In the genomic region with DNA sequence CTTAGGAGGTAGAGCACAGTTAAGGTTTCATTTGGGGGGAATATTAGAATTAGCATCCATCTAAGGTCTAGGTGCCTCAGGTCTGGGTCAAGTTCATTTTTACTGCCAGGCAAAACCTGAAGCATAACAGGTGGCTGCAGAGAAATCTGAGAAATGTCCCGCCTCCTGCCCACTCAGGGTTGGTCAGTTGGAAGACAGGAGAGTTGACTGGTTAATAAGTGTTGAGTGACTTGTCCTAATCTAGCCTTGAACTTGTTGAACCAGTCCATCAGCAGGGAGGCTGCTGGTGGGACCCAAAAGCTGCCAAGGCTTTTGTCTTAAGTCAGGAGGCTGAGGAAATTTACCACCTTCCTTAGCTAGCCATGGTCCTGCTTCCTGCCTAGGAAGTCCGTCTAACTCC, we compare ENCODE assay signal across 17 mouse cellular contexts. TPM values are rescaled to one million over a fixed set of nuclear protein-coding genes. Genes with fewer than 3 reads are reported as not detected.
A peak's percentile ranks its signal among the peaks of the same experiment; 100 is the strongest.
DNase-seq lines count a peak whose midpoint lies in the region; ATAC-seq and TF ChIP-seq lines count a peak whose summit lies in the region.
"Had no signal": no experiment of that assay in that cellular context is flagged by ENCODE, and none has a peak within 500 bp of the region (broad histone marks: within the 10 kb centered on the region; RNA-seq: fewer than 3 reads in every experiment).

No protein-coding gene starts in this region.

- H3K9me3 ChIP-seq in lung, embryonic 15.5 days: no peaks in the 10 kb centered on the region
- H3K9me3 ChIP-seq in stomach, postnatal 0 days (ENCODE audit: control insufficient read depth, low read length): no peaks in the 10 kb centered on the region
- no peaks in the 10 kb centered on the region for H3K9me3 ChIP-seq in forebrain, postnatal 0 days (ENCODE audit: low read length)
- H3K9me3 ChIP-seq in liver, embryonic 12.5 days (replicated peaks): no peaks in the 10 kb centered on the region
- H3K9me3 ChIP-seq: midbrain, embryonic 12.5 days had no signal

- no peak overlapping the region for H3K27ac ChIP-seq in lung, embryonic 15.5 days
- no peak overlapping the region for H3K27ac ChIP-seq in stomach, postnatal 0 days (replicated peaks)
- H3K27ac ChIP-seq in forebrain, postnatal 0 days (ENCODE audit: low read depth, low read length): no peak overlapping the region
- H3K27ac ChIP-seq in liver, embryonic 12.5 days: no peak overlapping the region
- H3K27ac ChIP-seq: midbrain, embryonic 12.5 days had no signal

- WGBS in lung, embryonic 15.5 days: 49% methylated on average over 2 of the region's 2 CpGs
- 60% methylated on average over 2 of the region's 2 CpGs for WGBS in stomach, postnatal 0 days
- 87% methylated on average over 2 of the region's 2 CpGs for WGBS in forebrain, postnatal 0 days
- WGBS in liver, embryonic 12.5 days (ENCODE audit: insufficient replicate concordance): 55% methylated on average over 2 of the region's 2 CpGs

- no peaks in the 10 kb centered on the region for H3K36me3 ChIP-seq in lung, embryonic 15.5 days
- no peaks in the 10 kb centered on the region for H3K36me3 ChIP-seq in stomach, postnatal 0 days (ENCODE audit: control insufficient read depth, insufficient read depth, low read length)
- no peaks in the 10 kb centered on the region for H3K36me3 ChIP-seq in forebrain, postnatal 0 days (ENCODE audit: insufficient read depth)
- no peaks in the 10 kb centered on the region for H3K36me3 ChIP-seq in liver, embryonic 12.5 days
- H3K36me3 ChIP-seq: midbrain, embryonic 12.5 days had no signal

- peaks cover 7% of the 10 kb centered on the region for H3K4me1 ChIP-seq in lung, embryonic 15.5 days
- no peaks in the 10 kb centered on the region for H3K4me1 ChIP-seq in stomach, postnatal 0 days (replicated peaks; ENCODE audit: control insufficient read depth, insufficient read depth)
- H3K4me1 ChIP-seq in forebrain, postnatal 0 days (ENCODE audit: insufficient read depth): no peaks in the 10 kb centered on the region
- H3K4me1 ChIP-seq in liver, embryonic 12.5 days: peaks cover 5% of the 10 kb centered on the region; the same call in 1 of the 2 replicates

- ATAC-seq in lung, embryonic 15.5 days (ENCODE audit: borderline replicate concordance, extremely low read depth, low FRiP score, low TSS enrichment): peak; percentile 78
- peak; percentile 82 for ATAC-seq in stomach, postnatal 0 days (ENCODE audit: low FRiP score, low TSS enrichment)
- no peak for ATAC-seq in forebrain, postnatal 0 days
- ATAC-seq in liver, embryonic 12.5 days: no peak
- ATAC-seq: activated CD4-positive, CD25-positive, alpha-beta regulatory T cell, adult 4 months had no signal

- no peak for TF ChIP-seq CTCF in stomach, postnatal 0 days (IDR thresholded peaks at IDR 0.05; ENCODE audit: low read depth)
- TF ChIP-seq CTCF in forebrain, postnatal 0 days (IDR thresholded peaks at IDR 0.05; ENCODE audit: low read depth): no peak

- H3K27me3 ChIP-seq in lung, embryonic 15.5 days: peaks cover 27% of the 10 kb centered on the region
- no peaks in the 10 kb centered on the region for H3K27me3 ChIP-seq in stomach, postnatal 0 days (ENCODE audit: control insufficient read depth, insufficient read depth, low read length)
- H3K27me3 ChIP-seq in forebrain, postnatal 0 days (ENCODE audit: insufficient read depth, low read length): peaks cover 8% of the 10 kb centered on the region; the same call in 1 of the 2 replicates
- H3K27me3 ChIP-seq in liver, embryonic 12.5 days (replicated peaks): peaks cover 40% of the 10 kb centered on the region

- H3K4me2 ChIP-seq in lung, embryonic 15.5 days: no peak overlapping the region
- no peak overlapping the region for H3K4me2 ChIP-seq in stomach, postnatal 0 days (replicated peaks; ENCODE audit: low read depth)
- H3K4me2 ChIP-seq in forebrain, postnatal 0 days (ENCODE audit: low read depth): no peak overlapping the region
- no peak overlapping the region for H3K4me2 ChIP-seq in liver, embryonic 12.5 days
- H3K4me2 ChIP-seq: midbrain, embryonic 12.5 days had no signal

- no peak overlapping the region for H3K9ac ChIP-seq in lung, embryonic 15.5 days
- H3K9ac ChIP-seq in stomach, postnatal 0 days (ENCODE audit: low read length): no peak overlapping the region
- H3K9ac ChIP-seq in forebrain, postnatal 0 days: no peak overlapping the region
- H3K9ac ChIP-seq in liver, embryonic 12.5 days: no peak overlapping the region
- H3K9ac ChIP-seq: midbrain, embryonic 12.5 days had no signal

- DNase-seq in urinary bladder, postnatal 14 days (ENCODE audit: low spot score): peak; percentile 33
- no peak for DNase-seq in urinary bladder, adult 2 months (ENCODE audit: low spot score)
- DNase-seq in kidney, adult 9 months: peak; percentile 37
- peak; percentile 54 for DNase-seq in stomach, postnatal 0 days (ENCODE audit: low spot score)
- DNase-seq in adrenal gland, postnatal 14 days: no peak
- DNase-seq in forebrain, postnatal 0 days: no peak
- DNase-seq: heart, postnatal 36 days; layer of hippocampus, adult 9-11 months; left cerebral cortex, postnatal 4 days; thymus, postnatal 25 days had no signal

- no peak overlapping the region for H3K4me3 ChIP-seq in lung, embryonic 15.5 days
- no peak overlapping the region for H3K4me3 ChIP-seq in stomach, postnatal 0 days (ENCODE audit: low read depth, low read length)
- no peak overlapping the region for H3K4me3 ChIP-seq in forebrain, postnatal 0 days (ENCODE audit: low read depth, low read length)
- no peak overlapping the region for H3K4me3 ChIP-seq in liver, embryonic 12.5 days
- H3K4me3 ChIP-seq: midbrain, embryonic 12.5 days had no signal

- no peak for TF ChIP-seq EP300 in stomach, postnatal 0 days (optimal IDR thresholded peaks at IDR 0.05)

RNA-seq across cellular contexts. Expression of a gene that starts 3.8 kb away (rescaled TPM):
- polyA plus RNA-seq in urinary bladder, adult 2 months (2012; rRNA removed): 0.03 and 0.09 TPM in 2 replicates
- polyA plus RNA-seq in lung, embryonic 15.5 days (2015; fragmentation: Nextera tagmentation; extraction: Ambion mirVana): 0.08 and 0.25 TPM in 2 replicates
- polyA plus RNA-seq in stomach, postnatal 0 days (2015; fragmentation: Nextera tagmentation; extraction: Ambion mirVana): 0.18 and 0.34 TPM in 2 replicates
- 2.1 and 2.5 TPM in 2 replicates for total RNA-seq in adrenal gland, postnatal 14 days (2021)
- 1.6 and 3.2 TPM in 2 replicates for total RNA-seq in forebrain, postnatal 0 days (2014; rRNA removed)
- polyA plus RNA-seq in forebrain, postnatal 0 days (2015; fragmentation: Nextera tagmentation; extraction: Ambion mirVana): 1.1 and 3.1 TPM in 2 replicates
- polyA plus RNA-seq in liver, embryonic 12.5 days (2016; fragmentation: Nextera tagmentation; extraction: Ambion mirVana): not detected in 2 replicates
- total RNA-seq: common myeloid progenitor, adult 5-6 weeks; MEL had no signal
- polyA plus RNA-seq: liver, embryonic 16.5 days had no signal

Comparison
In these comparisons a context has a peak if more than half of its experiments do, and no peak if none do; other contexts are left out.
1. DNase-seq: peak in urinary bladder, postnatal 14 days (single experiment), kidney, adult 9 months (single experiment) and stomach, postnatal 0 days (single experiment); none in urinary bladder, adult 2 months (single experiment), adrenal gland, postnatal 14 days (single experiment) and forebrain, postnatal 0 days (single experiment).
2. ATAC-seq: peak in lung, embryonic 15.5 days (single experiment) and stomach, postnatal 0 days (single experiment); none in forebrain, postnatal 0 days (single experiment) and liver, embryonic 12.5 days (single experiment).